Mouse (Mus musculus) layer of hippocampus, adult 9-11 months (tissue): ENCODE results near the gene Olfr926.
"Not testable (repeated sequence)": the region's sequence is repeated elsewhere in the genome, so short reads cannot be mapped to it uniquely, and the experiment has no call there.

Experiments used
- DNase-seq: peaks from one replicate; pipeline ENCODE4 v3.0.0; 2022

The Olfr926 gene

GRCm38 (mm10) chr9:38876826-38877225 lies at the start of gene Olfr926:
TSS of gene Olfr926 (plus strand) at chr9:38877126.
- no peak for DNase-seq

GRCm38 (mm10) chr9:38833027-38833426 lies 43.9 kb upstream of the Olfr926 start:
- DNase-seq = no peak

DNA sequence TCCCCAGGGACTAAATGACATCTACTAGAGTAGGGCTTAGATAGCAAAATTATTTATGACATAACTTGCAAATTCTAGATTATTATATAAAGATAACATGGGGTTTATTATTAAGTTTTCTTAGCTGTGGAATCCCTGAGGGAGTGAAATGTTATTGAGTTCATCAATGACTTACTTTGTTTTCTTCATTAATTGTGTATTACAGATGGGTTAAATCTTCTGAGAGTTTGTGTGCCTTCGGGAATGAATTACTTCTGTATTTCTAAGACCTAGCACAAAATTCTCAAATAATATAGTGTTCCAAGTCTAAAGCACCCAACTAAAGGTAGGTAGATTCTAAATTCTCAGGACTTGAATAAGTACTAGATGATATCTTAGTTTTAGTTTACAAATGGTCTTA lies 32.8 kb upstream of the Olfr926 start, which contains the start of gene Olfr924:
Gene Olfr924 (plus strand): TSS at position 301 of the 400 bp plus-strand sequence.
- DNase-seq = no peak

DNA sequence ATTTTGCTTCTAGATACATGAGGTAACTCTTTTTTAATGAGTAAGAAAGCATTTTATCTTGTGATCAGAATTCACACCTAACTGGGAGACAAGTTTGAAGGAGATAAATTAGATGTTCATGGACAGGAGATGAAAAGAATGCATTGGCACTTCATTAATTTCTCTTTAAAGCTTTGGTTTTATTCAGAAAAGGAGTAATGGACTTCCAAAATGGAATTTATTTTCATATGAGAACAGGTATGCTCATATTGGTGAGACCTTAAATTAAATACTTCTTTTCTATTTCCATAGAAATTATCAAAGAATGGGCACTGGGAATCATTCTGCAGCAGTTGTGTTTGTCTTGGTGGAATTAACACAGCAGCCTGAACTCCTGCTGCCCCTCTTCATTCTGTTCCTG lies 22.2 kb upstream of the Olfr926 start, which contains the start of gene Olfr26:
Gene Olfr26 (plus strand): TSS at position 301 of the 400 bp plus-strand sequence.
- no peak for DNase-seq

- not testable (repeated sequence) for DNase-seq
These were observed 2.0 kb upstream of the Olfr926 start for GRCm38 (mm10) chr9:38874880-38875279.
